Mouse (Mus musculus) midbrain, embryonic 15.5 days (tissue): ENCODE results near the gene Kif6. TPM values are rescaled to one million over a fixed set of nuclear protein-coding genes. Genes with fewer than 3 reads are reported as not detected.

Source experiments
- ATAC-seq: fragments of 200-750 bp; cut with Nextera tagmentation; replicated peaks from 2 replicates; pipeline ENCODE4 v1.8.0; 2017; ENCODE audit warnings: moderate TSS enrichment
- H3K27ac ChIP-seq: fragments of 300-500 bp; sonication (generic); 2 replicates; pipeline ENCODE4 v1.5.1; 2015; ENCODE audit warnings: mild to moderate bottlenecking, inconsistent platforms
- H3K27me3 ChIP-seq: fragments of 300-500 bp; sonication (generic); replicated peaks from 2 replicates; pipeline ENCODE4 v1.6.1; 2015; ENCODE audit warnings: inconsistent platforms
- H3K36me3 ChIP-seq: fragments of 300-500 bp; sonication (generic); replicated peaks from 2 replicates; pipeline ENCODE4 v1.6.1; 2015; ENCODE audit warnings: inconsistent platforms
- H3K4me1 ChIP-seq: fragments of 300-500 bp; sonication (generic); 2 replicates; pipeline ENCODE4 v1.6.1; 2015; ENCODE audit warnings: inconsistent platforms
- H3K4me2 ChIP-seq: fragments of 300-500 bp; sonication (generic); 2 replicates; pipeline ENCODE4 v1.6.1; 2015; ENCODE audit warnings: inconsistent platforms, mild to moderate bottlenecking, moderate library complexity
- H3K4me3 ChIP-seq: fragments of 300-500 bp; sonication (generic); 2 replicates; pipeline ENCODE4 v1.5.1; 2015; ENCODE audit warnings: mild to moderate bottlenecking, inconsistent platforms
- H3K9ac ChIP-seq: fragments of 300-500 bp; sonication (generic); 2 replicates; pipeline ENCODE4 v1.6.1; 2015; ENCODE audit warnings: mild to moderate bottlenecking, inconsistent platforms
- H3K9me3 ChIP-seq: fragments of 300-500 bp; sonication (generic); 2 replicates; pipeline ENCODE4 v1.6.1; 2016; ENCODE audit warnings: inconsistent platforms
- WGBS: fragments of 180-500 bp; shearing (Covaris S2); methylation state at CpG from one replicate; pipeline ENCODE4 v1.1.7; 2015; ENCODE audit warnings: mixed read lengths; 5-methylcytosine and 5-hydroxymethylcytosine counted together
- polyA plus RNA-seq: library from polyadenylated mRNA; unstranded; fragments of >200 nt; fragmentation: Nextera tagmentation; extraction: Ambion mirVana; gene quantifications from 2 replicates; pipeline ENCODE4 v1.2.1, GENCODE M21; 2015

Gene Kif6
- polyA plus RNA-seq, 1 experiment from 2014 or later = 2.8 TPM

DNA sequence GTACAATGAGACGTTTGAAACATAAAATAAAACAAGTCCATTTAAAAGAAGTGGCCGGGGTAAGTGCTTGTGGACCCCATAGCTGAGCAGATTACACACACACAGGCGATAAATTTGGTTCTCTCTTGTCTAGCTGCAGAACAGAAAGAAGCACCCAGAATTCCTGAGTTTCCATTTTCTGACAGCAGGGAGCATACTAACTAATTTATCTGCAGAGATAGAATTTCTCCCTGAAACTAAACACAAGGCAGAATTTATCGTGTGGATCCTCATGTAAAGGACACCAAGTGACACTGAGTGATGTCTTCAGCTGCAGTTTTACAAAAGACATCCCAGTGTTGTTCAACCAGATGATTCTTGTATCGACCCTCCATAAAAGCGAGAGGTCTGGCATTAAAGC is 260.5 kb downstream of the Kif6 start:
- no peak overlapping the region for H3K9ac ChIP-seq
- no peaks in the 10 kb centered on the region for H3K9me3 ChIP-seq
- no peak overlapping the region for H3K4me2 ChIP-seq
- peaks cover 3% of the 10 kb centered on the region; the same call in 1 of the 2 replicates for H3K4me1 ChIP-seq
- WGBS = 64% methylated on average over 6 of the region's 6 CpGs
- no peaks in the 10 kb centered on the region for H3K27me3 ChIP-seq
- no peaks in the 10 kb centered on the region for H3K36me3 ChIP-seq
- no peak overlapping the region for H3K27ac ChIP-seq
- no peak overlapping the region for H3K4me3 ChIP-seq
- no peak for ATAC-seq

- Histone ChIP-seq H3K9ac (no peak overlapping the region), H3K4me2 (no peak overlapping the region), H3K9me3 (no peaks in the 10 kb centered on the region), H3K4me1 (peaks cover 3% of the 10 kb centered on the region; the same call in 1 of the 2 replicates), H3K4me3 (no peak overlapping the region), H3K27me3 (no peaks in the 10 kb centered on the region), H3K36me3 (no peaks in the 10 kb centered on the region), H3K27ac (no peak overlapping the region)
- 49% methylated on average over 15 of the region's 15 CpGs for WGBS
- 0 out of 2 replicates have a peak, but pooled peaks have one; percentile 18 for ATAC-seq
Measured at GRCm38 (mm10) chr17:49875939-49876651, 261.2 kb downstream of the Kif6 start.

GRCm38 (mm10) chr17:49880919-49881744 is 266.2 kb downstream of the Kif6 start:
- Histone ChIP-seq H3K36me3 (no peaks in the 10 kb centered on the region), H3K9me3 (no peaks in the 10 kb centered on the region), H3K4me2 (no peak overlapping the region), H3K4me1 (peaks cover 10% of the 10 kb centered on the region), H3K4me3 (no peak overlapping the region), H3K9ac (no peak overlapping the region), H3K27ac (no peak overlapping the region), H3K27me3 (no peaks in the 10 kb centered on the region)
- no peak for ATAC-seq
- 88% methylated on average over 5 of the region's 5 CpGs for WGBS

DNA sequence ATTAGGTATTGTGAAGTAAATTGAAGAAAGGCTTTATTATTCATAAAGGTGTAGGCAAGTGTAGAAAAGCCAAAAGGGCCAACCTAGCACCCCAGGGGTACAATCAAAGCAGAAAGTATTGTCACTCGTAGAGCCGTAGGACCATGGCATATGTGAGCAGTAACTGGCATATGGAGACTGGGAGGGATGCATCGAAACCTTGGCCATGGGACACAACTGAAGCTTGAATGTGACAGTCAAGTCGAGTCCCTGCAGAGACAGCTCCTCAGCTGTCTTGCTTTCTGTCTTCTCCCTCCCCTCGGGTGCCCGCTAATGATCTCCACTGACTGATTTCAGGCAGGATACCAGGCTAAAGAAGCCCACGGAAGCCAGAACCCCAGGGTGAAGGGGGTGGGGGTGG is 266.9 kb downstream of the Kif6 start:
- Histone ChIP-seq H3K4me2 (no peak overlapping the region), H3K27me3 (no peaks in the 10 kb centered on the region), H3K9me3 (no peaks in the 10 kb centered on the region), H3K4me3 (no peak overlapping the region), H3K9ac (no peak overlapping the region), H3K4me1 (peaks cover 10% of the 10 kb centered on the region), H3K36me3 (no peaks in the 10 kb centered on the region), H3K27ac (no peak overlapping the region)
- 86% methylated on average over 7 of the region's 7 CpGs for WGBS
- ATAC-seq = no peak

- no peak overlapping the region for H3K4me3 ChIP-seq
- 88% methylated on average over 8 of the region's 8 CpGs for WGBS
- no peaks in the 10 kb centered on the region for H3K9me3 ChIP-seq
- no peak overlapping the region for H3K27ac ChIP-seq
- no peaks in the 10 kb centered on the region for H3K27me3 ChIP-seq
- H3K4me2 ChIP-seq = no peak overlapping the region
- no peaks in the 10 kb centered on the region for H3K36me3 ChIP-seq
- H3K4me1 ChIP-seq = peaks cover 10% of the 10 kb centered on the region
- H3K9ac ChIP-seq = no peak overlapping the region
- no peak for ATAC-seq
Measured at GRCm38 (mm10) chr17:49883136-49883755, 268.3 kb downstream of the Kif6 start.

GRCm38 (mm10) chr17:49885035-49885434 is 270.1 kb downstream of the Kif6 start:
- no peaks in the 10 kb centered on the region for H3K27me3 ChIP-seq
- H3K4me3 ChIP-seq = no peak overlapping the region
- H3K9me3 ChIP-seq = no peaks in the 10 kb centered on the region
- H3K36me3 ChIP-seq = no peaks in the 10 kb centered on the region
- H3K4me1 ChIP-seq = peaks cover 10% of the 10 kb centered on the region
- WGBS = 71% methylated on average over 11 of the region's 11 CpGs
- H3K27ac ChIP-seq = no peak overlapping the region
- no peak for ATAC-seq
- H3K4me2 ChIP-seq = no peak overlapping the region
- H3K9ac ChIP-seq = no peak overlapping the region

DNA sequence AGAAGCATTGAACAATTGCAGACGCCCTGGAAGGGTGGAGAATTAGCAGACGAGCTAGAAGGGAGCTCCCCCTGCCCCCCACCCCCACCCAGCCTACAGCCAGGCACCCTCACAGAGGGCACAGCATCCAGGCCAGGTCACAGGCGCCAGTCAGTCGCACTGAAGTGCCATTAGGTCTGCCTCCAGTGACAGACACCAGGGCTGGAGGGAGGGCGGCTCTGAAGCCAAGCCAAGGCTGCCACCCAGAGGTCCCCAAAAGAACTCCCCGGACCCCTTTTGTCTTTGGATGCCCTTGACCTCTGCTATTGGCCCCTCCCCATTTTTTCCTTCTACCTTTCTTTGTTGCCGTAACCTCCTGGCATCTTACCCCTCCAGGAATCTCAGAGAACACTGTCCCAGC is 274.7 kb downstream of the Kif6 start:
- H3K9me3 ChIP-seq = no peaks in the 10 kb centered on the region
- ATAC-seq = peak; percentile 73
- no peak overlapping the region for H3K9ac ChIP-seq
- no peaks in the 10 kb centered on the region for H3K27me3 ChIP-seq
- H3K36me3 ChIP-seq = no peaks in the 10 kb centered on the region
- 27% methylated on average over 7 of the region's 7 CpGs for WGBS
- no peak overlapping the region for H3K27ac ChIP-seq
- no peak overlapping the region for H3K4me3 ChIP-seq
- H3K4me1 ChIP-seq = peaks cover 10% of the 10 kb centered on the region
- no peak overlapping the region for H3K4me2 ChIP-seq

DNA sequence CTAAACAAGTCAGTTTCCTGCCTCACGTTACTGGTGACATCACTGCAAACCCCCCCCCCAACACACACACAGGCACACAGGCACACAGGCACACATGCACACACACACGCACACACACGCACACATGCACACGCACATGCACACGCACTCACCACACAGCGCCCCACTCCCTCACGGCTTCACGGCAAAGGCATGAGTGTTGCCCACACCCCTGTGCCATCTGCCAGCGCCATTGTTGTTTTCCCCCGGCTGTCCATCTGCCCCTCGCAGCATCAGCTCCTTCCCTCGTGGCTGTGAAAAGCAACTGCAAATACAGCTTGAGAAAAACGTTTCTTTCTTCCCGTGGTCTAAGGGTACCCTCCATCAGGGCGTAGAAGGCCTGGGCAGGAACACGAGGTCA is 275.9 kb downstream of the Kif6 start:
- H3K4me2 ChIP-seq = no peak overlapping the region
- no peak overlapping the region for H3K4me3 ChIP-seq
- H3K27me3 ChIP-seq = no peaks in the 10 kb centered on the region
- no peaks in the 10 kb centered on the region for H3K36me3 ChIP-seq
- ATAC-seq = no peak
- no peak overlapping the region for H3K27ac ChIP-seq
- H3K9me3 ChIP-seq = no peaks in the 10 kb centered on the region
- H3K9ac ChIP-seq = no peak overlapping the region
- WGBS = 86% methylated on average over 16 of the region's 16 CpGs
- H3K4me1 ChIP-seq = 0 out of 2 replicates have a peak, but pooled peaks cover 2% of the 10 kb centered on the region

DNA sequence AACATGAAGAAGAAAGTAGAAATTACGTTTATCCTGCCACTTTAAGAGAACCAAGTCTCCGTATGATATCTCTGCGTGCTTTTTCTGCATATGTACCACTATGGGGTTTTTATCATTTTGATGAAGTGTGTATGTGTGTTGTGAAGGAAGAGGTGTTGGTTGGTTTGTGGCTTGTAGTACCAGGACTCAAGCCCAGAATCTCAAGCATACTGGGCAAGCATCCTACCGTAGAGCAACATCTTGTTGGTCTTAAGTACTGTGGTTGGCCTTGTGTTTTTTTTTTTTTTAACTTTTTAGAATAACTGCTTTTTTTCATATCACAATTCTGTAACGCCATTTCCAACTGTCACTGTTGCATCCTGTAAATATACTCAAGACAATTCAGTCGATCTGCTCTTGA is 277.5 kb downstream of the Kif6 start:
- Histone ChIP-seq H3K9ac (no peak overlapping the region), H3K27ac (no peak overlapping the region), H3K4me2 (no peak overlapping the region), H3K4me3 (no peak overlapping the region), H3K27me3 (no peaks in the 10 kb centered on the region), H3K4me1 (no peaks in the 10 kb centered on the region), H3K36me3 (no peaks in the 10 kb centered on the region), H3K9me3 (no peaks in the 10 kb centered on the region)
- WGBS = 92% methylated on average over 6 of the region's 6 CpGs
- no peak for ATAC-seq

GRCm38 (mm10) chr17:49894471-49894870 is 279.5 kb downstream of the Kif6 start:
- H3K4me2 ChIP-seq = no peak overlapping the region
- H3K4me3 ChIP-seq = no peak overlapping the region
- no peaks in the 10 kb centered on the region for H3K36me3 ChIP-seq
- H3K9ac ChIP-seq = no peak overlapping the region
- no peak for ATAC-seq
- 87% methylated on average over 6 of the region's 6 CpGs for WGBS
- no peaks in the 10 kb centered on the region for H3K27me3 ChIP-seq
- no peaks in the 10 kb centered on the region for H3K9me3 ChIP-seq
- H3K27ac ChIP-seq = no peak overlapping the region
- H3K4me1 ChIP-seq = no peaks in the 10 kb centered on the region

GRCm38 (mm10) chr17:49898849-49899331 is 284.0 kb downstream of the Kif6 start:
- no peak overlapping the region for H3K9ac ChIP-seq
- H3K9me3 ChIP-seq = no peaks in the 10 kb centered on the region
- 0 out of 2 replicates have a peak, but pooled peaks cover 6% of the 10 kb centered on the region for H3K27me3 ChIP-seq
- H3K4me3 ChIP-seq = no peak overlapping the region
- no peak overlapping the region for H3K4me2 ChIP-seq
- no peaks in the 10 kb centered on the region for H3K36me3 ChIP-seq
- H3K4me1 ChIP-seq = no peaks in the 10 kb centered on the region
- no peak overlapping the region for H3K27ac ChIP-seq
- ATAC-seq = peak; percentile 71
- WGBS = 17% methylated on average over 7 of the region's 7 CpGs

DNA sequence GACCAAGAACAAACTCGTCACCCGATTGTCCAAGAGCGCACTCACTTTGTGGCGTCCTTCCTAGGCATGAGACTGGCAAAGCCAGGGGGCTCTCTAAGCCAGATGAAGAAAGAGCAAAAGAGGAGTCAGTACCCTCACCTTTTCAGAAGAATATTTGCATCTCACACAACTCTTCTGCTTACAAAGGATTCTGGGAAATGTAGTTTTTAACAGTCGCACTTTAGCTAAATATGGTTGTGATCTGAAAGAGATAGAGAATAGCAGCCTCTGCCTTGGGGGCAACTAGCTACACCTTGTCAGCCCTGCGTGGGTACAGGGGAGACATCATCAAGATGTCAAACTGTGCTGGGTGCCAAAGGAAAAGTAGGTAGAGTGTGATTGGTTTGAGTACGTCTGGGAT is 287.7 kb downstream of the Kif6 start:
- Histone ChIP-seq H3K4me3 (no peak overlapping the region), H3K27me3 (0 out of 2 replicates have a peak, but pooled peaks cover 6% of the 10 kb centered on the region), H3K27ac (no peak overlapping the region), H3K9ac (no peak overlapping the region), H3K9me3 (no peaks in the 10 kb centered on the region), H3K4me2 (no peak overlapping the region), H3K36me3 (no peaks in the 10 kb centered on the region), H3K4me1 (no peaks in the 10 kb centered on the region)
- no peak for ATAC-seq
- 88% methylated on average over 7 of the region's 7 CpGs for WGBS
